Mouse (Mus musculus): ENCODE results near the gene Shprh. TPM values are rescaled to one million over a fixed set of nuclear protein-coding genes. Genes with fewer than 3 reads are reported as not detected.
"Not testable (repeated sequence)": the region's sequence is repeated elsewhere in the genome, so short reads cannot be mapped to it uniquely, and the experiment has no call there.

Gene Shprh
- polyA plus RNA-seq, 1 experiment from 2014 or later: 23.2 TPM

DNA sequence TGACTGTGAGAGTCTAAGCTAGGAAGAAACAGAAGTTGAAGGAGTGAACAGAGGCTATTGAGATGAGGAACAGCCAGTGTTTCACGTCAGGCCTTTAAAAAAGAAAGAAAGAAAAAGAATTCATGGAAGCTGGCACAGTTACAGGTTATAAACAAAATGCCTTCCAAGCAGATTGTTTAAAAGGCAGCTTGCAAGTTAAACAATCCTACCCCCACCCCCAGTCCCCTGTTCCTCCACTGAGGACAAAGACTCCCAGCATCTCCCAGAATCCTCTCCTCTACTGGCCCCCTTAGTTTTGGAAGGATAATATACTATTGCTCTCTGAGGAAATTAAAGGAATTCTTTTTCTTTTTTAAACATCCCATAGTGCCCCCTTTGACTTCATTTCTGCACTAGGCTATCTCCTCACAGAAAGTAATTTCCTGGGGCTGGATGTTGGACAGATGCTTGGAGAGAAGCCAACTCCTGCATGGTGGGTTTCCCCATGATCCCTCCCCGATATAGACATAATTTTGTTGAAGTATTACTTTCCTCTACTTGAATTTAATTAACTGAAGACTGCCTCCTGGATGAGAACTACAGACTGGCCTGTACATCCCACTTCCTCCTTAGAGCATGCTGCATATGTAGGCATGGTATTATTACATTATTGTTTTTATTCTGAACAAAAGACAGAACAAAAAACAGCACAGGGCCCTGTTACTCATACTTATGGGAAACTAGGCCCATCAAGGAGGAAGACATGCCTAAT, 101.2 kb downstream of the Shprh start:
- no peak overlapping the region for H3K4me3 ChIP-seq (ENCODE audit: low read depth, low read length)
- H3K9me3 ChIP-seq (replicated peaks; ENCODE audit: control insufficient read depth, low read length): no peaks in the 10 kb centered on the region
- DNase-seq (ENCODE audit: low spot score) (no peak), ATAC-seq (replicated peaks; ENCODE audit: insufficient number of reproducible peaks, low FRiP score, low TSS enrichment, low read depth) (no peak)
- WGBS: 68% methylated on average over 2 of the region's 2 CpGs
- H3K4me1 ChIP-seq (ENCODE audit: control insufficient read depth, insufficient read depth, low read length): no peaks in the 10 kb centered on the region
- no peaks in the 10 kb centered on the region for H3K36me3 ChIP-seq (replicated peaks; ENCODE audit: control insufficient read depth, insufficient read depth, low read depth, low read length)
- H3K27me3 ChIP-seq (ENCODE audit: control insufficient read depth, insufficient read depth, low read length): no peaks in the 10 kb centered on the region
- no peak overlapping the region for H3K4me2 ChIP-seq (ENCODE audit: low read depth, low read length)
- H3K27ac ChIP-seq (replicated peaks; ENCODE audit: low read depth, low read length): no peak overlapping the region
- H3K9ac ChIP-seq (replicated peaks; ENCODE audit: low read length): no peak overlapping the region

GRCm38 (mm10) chr10:11253581-11253980, 104.4 kb downstream of the Shprh start:
- H3K9ac ChIP-seq (replicated peaks; ENCODE audit: low read length); H3K9me3 ChIP-seq (replicated peaks; ENCODE audit: control insufficient read depth, low read length); H3K27me3 ChIP-seq (ENCODE audit: control insufficient read depth, insufficient read depth, low read length); H3K36me3 ChIP-seq (replicated peaks; ENCODE audit: control insufficient read depth, insufficient read depth, low read depth, low read length); DNase-seq (ENCODE audit: low spot score); H3K4me1 ChIP-seq (ENCODE audit: control insufficient read depth, insufficient read depth, low read length); H3K4me2 ChIP-seq (ENCODE audit: low read depth, low read length); H3K27ac ChIP-seq (replicated peaks; ENCODE audit: low read depth, low read length); H3K4me3 ChIP-seq (ENCODE audit: low read depth, low read length); ATAC-seq (replicated peaks; ENCODE audit: insufficient number of reproducible peaks, low FRiP score, low TSS enrichment, low read depth): not testable (repeated sequence)
- WGBS: 87% methylated on average over 4 of the region's 4 CpGs

GRCm38 (mm10) chr10:11260119-11260518, 110.9 kb downstream of the Shprh start:
- Histone ChIP-seq H3K4me2 (ENCODE audit: low read depth, low read length) (no peak overlapping the region), H3K36me3 (replicated peaks; ENCODE audit: control insufficient read depth, insufficient read depth, low read depth, low read length) (no peaks in the 10 kb centered on the region), H3K9ac (replicated peaks; ENCODE audit: low read length) (no peak overlapping the region), H3K27me3 (ENCODE audit: control insufficient read depth, insufficient read depth, low read length) (no peaks in the 10 kb centered on the region), H3K9me3 (replicated peaks; ENCODE audit: control insufficient read depth, low read length) (no peaks in the 10 kb centered on the region), H3K27ac (replicated peaks; ENCODE audit: low read depth, low read length) (no peak overlapping the region), H3K4me3 (ENCODE audit: low read depth, low read length) (no peak overlapping the region), H3K4me1 (ENCODE audit: control insufficient read depth, insufficient read depth, low read length) (no peaks in the 10 kb centered on the region)
- ATAC-seq (replicated peaks; ENCODE audit: insufficient number of reproducible peaks, low FRiP score, low TSS enrichment, low read depth) (no peak), DNase-seq (ENCODE audit: low spot score) (no peak)

- not testable (repeated sequence) for H3K9ac ChIP-seq (replicated peaks; ENCODE audit: low read length); DNase-seq (ENCODE audit: low spot score); H3K4me1 ChIP-seq (ENCODE audit: control insufficient read depth, insufficient read depth, low read length); H3K4me2 ChIP-seq (ENCODE audit: low read depth, low read length); H3K9me3 ChIP-seq (replicated peaks; ENCODE audit: control insufficient read depth, low read length); H3K4me3 ChIP-seq (ENCODE audit: low read depth, low read length); H3K27ac ChIP-seq (replicated peaks; ENCODE audit: low read depth, low read length); H3K27me3 ChIP-seq (ENCODE audit: control insufficient read depth, insufficient read depth, low read length); H3K36me3 ChIP-seq (replicated peaks; ENCODE audit: control insufficient read depth, insufficient read depth, low read depth, low read length); ATAC-seq (replicated peaks; ENCODE audit: insufficient number of reproducible peaks, low FRiP score, low TSS enrichment, low read depth)
- 72% methylated on average over 2 of the region's 2 CpGs for WGBS
Observed at GRCm38 (mm10) chr10:11262292-11262691, 113.1 kb downstream of the Shprh start.

GRCm38 (mm10) chr10:11263795-11264194, 114.6 kb downstream of the Shprh start:
- ATAC-seq (replicated peaks; ENCODE audit: insufficient number of reproducible peaks, low FRiP score, low TSS enrichment, low read depth); H3K36me3 ChIP-seq (replicated peaks; ENCODE audit: control insufficient read depth, insufficient read depth, low read depth, low read length); DNase-seq (ENCODE audit: low spot score); H3K27me3 ChIP-seq (ENCODE audit: control insufficient read depth, insufficient read depth, low read length); H3K4me3 ChIP-seq (ENCODE audit: low read depth, low read length); H3K27ac ChIP-seq (replicated peaks; ENCODE audit: low read depth, low read length); H3K9ac ChIP-seq (replicated peaks; ENCODE audit: low read length); H3K4me1 ChIP-seq (ENCODE audit: control insufficient read depth, insufficient read depth, low read length); H3K4me2 ChIP-seq (ENCODE audit: low read depth, low read length); H3K9me3 ChIP-seq (replicated peaks; ENCODE audit: control insufficient read depth, low read length): not testable (repeated sequence)
- 84% methylated on average over 2 of the region's 2 CpGs for WGBS

Other genes starting within 250 kb of the Shprh start
- 0.04 and 0.07 TPM in 2 replicates for gene Grm1, start 67.1 kb upstream of the Shprh start, polyA plus RNA-seq (2014; fragmentation: Nextera tagmentation; extraction: Ambion mirVana)
- 46.3 and 48.6 TPM in 2 replicates for gene Fbxo30, start 131.9 kb downstream of the Shprh start, polyA plus RNA-seq (2014; fragmentation: Nextera tagmentation; extraction: Ambion mirVana)
- 0.50 and 0.74 TPM in 2 replicates for gene Epm2a, start 194.0 kb downstream of the Shprh start, polyA plus RNA-seq (2014; fragmentation: Nextera tagmentation; extraction: Ambion mirVana)